Mouse (Mus musculus) monocyte, adult 2 months (primary cell): Measurements from ENCODE around the gene Rnf207.
A peak's percentile ranks its signal among the peaks of the same experiment; 100 is the strongest.

Experiments
- DNase-seq, 2 experiments: peaks; one replicate each; pipeline ENCODE4 v3.0.0; 2022; ENCODE audit warnings: low spot score in 2 of 2, low read depth in 1 of 2

Rnf207 gene

GRCm38 (mm10) chr4:152295916-152296315 is 22.9 kb downstream of the Rnf207 start:
- DNase-seq: no peak

GRCm38 (mm10) chr4:152294188-152294929 is 24.4 kb downstream of the Rnf207 start:
- DNase-seq: no peak

GRCm38 (mm10) chr4:152292102-152292765 is 26.6 kb downstream of the Rnf207 start:
- no peak for DNase-seq

- DNase-seq: no peak
These were observed 27.2 kb downstream of the Rnf207 start, which contains the start of gene Hes3 for GRCm38 (mm10) chr4:152291562-152291961. Hes3 (minus strand) TSS chr4:152291662.

- no peak for DNase-seq
These were observed 27.8 kb downstream of the Rnf207 start for GRCm38 (mm10) chr4:152290991-152291390.

GRCm38 (mm10) chr4:152290385-152290784 is 28.4 kb downstream of the Rnf207 start:
- no peak for DNase-seq

- no peak for DNase-seq
These were observed 30.3 kb downstream of the Rnf207 start for GRCm38 (mm10) chr4:152288398-152288945.

GRCm38 (mm10) chr4:152287317-152288120 is 31.3 kb downstream of the Rnf207 start:
- no peak for DNase-seq

- peak in 1 of 2 experiments; percentile 19 for DNase-seq
These were observed 31.9 kb downstream of the Rnf207 start for GRCm38 (mm10) chr4:152286887-152287286.

- DNase-seq: no peak
These were observed 32.6 kb downstream of the Rnf207 start for GRCm38 (mm10) chr4:152286183-152286582.

GRCm38 (mm10) chr4:152285505-152285904 is 33.3 kb downstream of the Rnf207 start:
- DNase-seq: peak in 1 of 2 experiments; percentile 16

GRCm38 (mm10) chr4:152283186-152283950 is 35.4 kb downstream of the Rnf207 start:
- peak; percentile 54 to 80 for DNase-seq

GRCm38 (mm10) chr4:152282721-152283120 is 36.1 kb downstream of the Rnf207 start:
- DNase-seq: no peak

- no peak for DNase-seq
These were observed 37.2 kb downstream of the Rnf207 start for GRCm38 (mm10) chr4:152281601-152282000.

GRCm38 (mm10) chr4:152278986-152279385 is 39.8 kb downstream of the Rnf207 start:
- DNase-seq: no peak

GRCm38 (mm10) chr4:152277916-152278315 is 40.9 kb downstream of the Rnf207 start:
- DNase-seq: no peak

GRCm38 (mm10) chr4:152276389-152277347 is 42.1 kb downstream of the Rnf207 start:
- no peak for DNase-seq

- DNase-seq: no peak
These were observed 44.1 kb downstream of the Rnf207 start for GRCm38 (mm10) chr4:152274681-152275131.

- no peak for DNase-seq
These were observed 45.1 kb downstream of the Rnf207 start, which contains the start of gene Gpr153 for GRCm38 (mm10) chr4:152273621-152274236. Gpr153 (plus strand) TSS chr4:152274232.
